ENCODE assay signal across 8 mouse cellular contexts in the genomic region with DNA sequence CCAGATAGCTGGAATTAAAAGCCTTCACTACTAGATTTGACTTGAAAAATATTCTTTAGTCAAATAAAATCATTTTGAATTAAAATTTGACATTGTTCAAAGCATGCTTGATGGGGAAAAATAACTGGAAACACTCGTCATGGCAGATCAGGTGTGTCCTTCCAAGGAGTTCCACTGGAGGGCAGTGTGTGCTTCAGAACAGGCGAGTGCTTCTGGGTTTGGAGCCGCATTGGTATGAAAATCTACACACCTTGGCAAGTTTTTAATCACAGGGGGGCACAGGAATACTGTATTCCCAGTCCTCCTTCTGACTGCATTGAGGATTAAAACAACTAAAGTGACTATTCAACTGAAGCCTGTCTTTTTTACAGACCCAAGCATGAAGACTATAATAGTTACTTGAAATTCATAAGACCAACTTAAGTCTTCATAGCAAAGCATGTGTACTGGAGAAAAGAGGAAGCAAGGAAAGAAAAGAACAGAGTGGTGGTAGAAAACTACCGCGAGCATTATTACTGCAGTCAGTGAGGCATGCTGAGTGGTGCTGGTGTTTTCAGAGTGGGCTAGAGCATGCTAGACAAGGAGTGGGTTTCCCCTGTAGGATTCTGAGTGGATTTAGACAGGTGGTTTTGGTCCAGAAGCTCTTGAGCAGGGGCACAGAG.
DNase-seq lines count a peak whose midpoint lies in the region; ATAC-seq and TF ChIP-seq lines count a peak whose summit lies in the region.

No protein-coding gene starts in this region.

- DNase-seq in adrenal gland, adult (ENCODE audit: inconsistent age in 2 of 2, low spot score in 1 of 2) = peak; percentile 50 to 88
- DNase-seq in gastrocnemius, postnatal 14 days = peak; percentile 22
- DNase-seq in kidney, postnatal 36 days = peak; percentile 67 to 86
- peak; percentile 37 to 49 for DNase-seq in lung, adult 18-20 months
- DNase-seq in ovary, postnatal 14 days (ENCODE audit: low spot score) = peak; percentile 52
- peak; percentile 14 to 24 for DNase-seq in thymus, postnatal 36 days

- no peaks in the 10 kb centered on the region for H3K4me1 ChIP-seq in cortical plate, adult 2 months (ENCODE audit: control insufficient read depth, insufficient read depth, low read length)

- ATAC-seq in CD4-positive, CD25-positive, alpha-beta regulatory T cell, adult 4 months = peak; percentile 77

- no peak overlapping the region for H3K27ac ChIP-seq in cortical plate, adult 2 months (ENCODE audit: insufficient read depth, low read length)

- TF ChIP-seq CTCF in cortical plate, adult 2 months (IDR thresholded peaks at IDR 0.05; ENCODE audit: extremely low read depth, insufficient read depth, low read length) = peak; percentile 91

- no peak for TF ChIP-seq POLR2A in cortical plate, adult 2 months (IDR thresholded peaks at IDR 0.05; ENCODE audit: extremely low read depth, insufficient read depth, low read length)

- no peak overlapping the region for H3K4me3 ChIP-seq in cortical plate, adult 2 months (ENCODE audit: insufficient read depth, low read length)

- intact Hi-C loops in gastrocnemius, postnatal 14 days (cut with DNase I; ENCODE audit: low total_unique reads) = loop anchor here (1.0 to 5.0 kb wide), 2 partner anchors 570 to 653 kb away; no protein-coding TSS in a partner anchor

Comparison
In these comparisons a context has a peak if more than half of its experiments do, and no peak if none do; other contexts are left out.
1. DNase-seq: peak in every context shown above with its lines; median percentile 76 in kidney, postnatal 36 days; 69 in adrenal gland, adult; 52 in ovary, postnatal 14 days; 43 in lung, adult 18-20 months; 22 in gastrocnemius, postnatal 14 days; 19 in thymus, postnatal 36 days.